Mouse (Mus musculus) kidney, adult 18-20 months (tissue): ENCODE results near the gene Ryr1.
A peak's percentile ranks its signal among the peaks of the same experiment; 100 is the strongest.
"Not testable (repeated sequence)": the region's sequence is repeated elsewhere in the genome, so short reads cannot be mapped to it uniquely, and the experiment has no call there.

Source experiments
- DNase-seq: peaks from one replicate; pipeline ENCODE4 v3.0.0; 2021

The Ryr1 gene

DNA sequence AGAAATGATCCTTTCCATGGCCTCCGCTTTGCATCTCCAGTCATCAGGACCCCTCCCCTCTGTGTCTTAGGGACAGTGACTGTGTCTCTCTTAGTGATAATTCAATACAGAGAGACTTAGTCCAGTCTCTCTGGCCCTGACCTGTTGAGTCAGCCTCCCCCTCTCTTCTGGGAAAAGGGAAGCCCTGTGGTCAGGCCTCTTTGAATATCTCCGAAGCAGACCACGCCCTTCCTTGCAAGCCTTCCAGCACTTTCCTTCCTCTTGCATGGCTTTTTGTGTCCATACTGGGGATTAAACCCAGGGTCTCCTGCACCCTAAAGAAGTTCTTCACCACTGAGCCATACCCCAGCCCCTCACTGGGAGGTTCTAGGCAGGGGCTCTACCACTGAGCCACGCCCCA, 19.0 kb upstream of the Ryr1 start:
- no peak for DNase-seq

DNA sequence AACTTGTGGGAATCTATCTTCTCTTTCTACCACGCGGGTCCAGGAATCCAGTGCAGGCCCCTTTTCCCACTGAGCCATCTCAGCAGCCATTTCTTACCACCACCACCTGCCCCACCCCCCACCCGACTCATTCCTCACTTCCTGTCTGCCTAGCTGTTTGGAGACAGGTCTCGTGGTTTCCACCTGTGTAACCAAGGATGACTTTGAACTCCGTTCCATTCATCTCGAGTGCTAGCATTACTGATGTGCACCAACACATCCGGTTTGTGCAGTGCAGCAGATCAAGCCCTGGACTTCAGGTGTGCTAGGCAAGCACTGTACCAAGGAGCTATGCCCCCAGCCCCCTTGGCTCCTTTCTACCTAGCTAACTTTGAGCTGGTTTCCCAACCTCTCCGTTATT, 16.4 kb upstream of the Ryr1 start:
- no peak for DNase-seq

DNA sequence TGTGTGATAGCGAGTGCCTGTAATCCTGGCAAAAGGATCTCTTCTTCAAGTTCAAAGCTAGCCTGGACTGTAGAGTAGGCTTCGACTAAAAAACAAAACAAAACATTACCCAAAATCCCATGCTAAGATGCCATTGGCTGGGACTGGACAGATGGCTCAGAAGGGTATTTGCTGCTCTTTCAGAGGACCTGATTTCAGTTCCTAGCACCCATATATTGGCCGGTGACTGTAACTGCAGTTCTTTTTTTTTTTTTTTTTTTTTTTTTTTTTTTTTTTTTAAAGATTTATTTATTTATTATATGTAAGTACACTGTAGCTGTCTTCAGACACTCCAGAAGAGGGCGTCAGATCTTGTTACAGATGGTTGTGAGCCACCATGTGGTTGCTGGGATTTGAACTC, 14.3 kb upstream of the Ryr1 start:
- DNase-seq = not testable (repeated sequence)

DNA sequence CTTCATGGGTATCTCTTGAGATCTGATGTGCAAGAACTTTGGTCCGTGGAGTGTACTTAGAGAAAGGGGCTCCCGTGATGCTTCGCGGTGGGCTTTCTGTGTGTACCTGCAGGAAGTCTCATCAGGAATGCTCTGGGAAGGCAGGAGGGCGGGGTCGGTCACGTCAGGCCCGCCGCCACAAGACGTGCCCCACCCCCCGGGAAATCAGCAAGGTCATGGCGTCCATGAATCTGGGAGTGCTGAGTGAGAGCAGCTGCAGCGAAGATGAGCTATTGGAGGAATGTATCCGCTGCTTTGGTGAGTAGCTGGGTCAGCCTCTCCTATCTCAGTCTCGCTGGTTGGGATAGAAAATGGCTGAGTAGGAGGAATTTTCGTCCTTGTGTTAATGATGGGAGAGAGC, 12.4 kb upstream of the Ryr1 start:
- DNase-seq = no peak

DNA sequence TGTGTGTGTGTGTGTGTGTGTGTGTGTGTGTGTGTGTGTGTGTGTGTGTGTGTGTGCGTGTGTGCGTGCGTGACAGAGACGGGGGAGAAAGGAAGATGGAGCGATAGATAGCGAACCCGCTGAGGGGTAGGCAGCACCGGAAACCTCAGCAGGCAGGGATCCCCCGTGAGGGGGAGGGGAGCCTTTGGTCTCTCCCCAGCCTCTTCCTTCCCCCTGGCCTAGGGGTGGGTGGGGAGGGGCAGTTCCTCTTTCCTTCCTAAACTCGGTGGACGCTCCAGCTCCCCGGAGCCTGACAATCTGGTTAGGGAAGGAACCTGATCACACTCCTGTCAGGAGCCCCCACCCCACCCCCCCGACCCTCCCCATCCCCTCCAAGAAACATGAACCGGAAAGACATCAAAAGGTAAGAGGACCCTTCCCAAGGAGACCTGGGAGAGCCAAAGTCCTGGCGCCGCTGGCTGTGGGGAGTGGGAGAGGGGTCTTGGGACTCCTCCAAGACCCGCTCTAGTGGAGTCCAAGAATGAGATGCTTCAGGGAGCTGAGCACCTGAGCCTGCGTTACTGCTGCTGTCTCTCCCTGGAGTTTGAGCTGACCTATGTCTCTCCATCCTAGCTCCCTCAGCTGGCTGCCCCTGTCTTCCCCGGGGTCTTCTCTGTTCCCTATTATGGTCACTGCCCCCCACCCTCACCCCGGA, 9.9 kb upstream of the Ryr1 start, which contains the start of gene Rasgrp4:
Rasgrp4 (plus strand) TSS at position 159 of the 694 bp plus-strand sequence.
- no peak for DNase-seq

DNA sequence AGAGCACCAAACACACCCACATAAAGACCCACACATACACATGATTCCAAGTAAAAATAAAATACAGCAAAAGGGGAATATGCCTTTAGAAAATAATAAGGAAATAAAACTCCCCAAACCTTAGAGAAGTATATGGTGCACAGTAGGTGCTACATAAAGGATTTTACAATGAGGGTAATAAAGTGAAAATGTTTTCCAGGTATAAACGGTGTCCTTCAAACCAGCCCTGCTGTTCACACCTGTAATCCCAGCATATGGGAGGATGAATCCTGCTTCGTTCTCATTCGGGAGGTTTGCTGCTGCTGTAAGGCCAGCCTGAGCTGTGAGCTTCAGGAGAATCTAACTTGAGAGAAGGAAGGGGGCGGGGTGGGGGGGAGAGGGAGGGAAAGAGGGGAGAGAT, 9.3 kb upstream of the Ryr1 start:
- no peak for DNase-seq

DNA sequence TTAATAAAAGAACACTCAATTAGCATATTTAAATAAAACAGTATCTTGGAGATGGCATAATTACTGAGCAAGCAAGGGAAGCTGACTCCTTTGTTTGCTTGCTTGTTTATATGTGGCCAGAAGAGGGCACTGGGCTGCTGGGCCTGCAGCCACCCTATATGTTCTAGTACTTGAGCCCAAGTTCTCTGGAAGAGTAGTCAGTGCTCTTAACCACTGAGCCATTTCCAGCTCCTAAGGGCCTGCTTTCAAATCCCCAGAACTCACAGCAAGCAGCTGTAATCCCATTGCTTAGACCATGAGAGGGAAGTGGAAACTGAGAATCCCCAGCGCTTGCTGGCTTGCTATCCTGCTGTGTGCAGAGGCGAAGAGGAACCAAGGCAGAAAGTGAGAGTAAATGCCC, 3.7 kb upstream of the Ryr1 start:
- no peak for DNase-seq

DNA sequence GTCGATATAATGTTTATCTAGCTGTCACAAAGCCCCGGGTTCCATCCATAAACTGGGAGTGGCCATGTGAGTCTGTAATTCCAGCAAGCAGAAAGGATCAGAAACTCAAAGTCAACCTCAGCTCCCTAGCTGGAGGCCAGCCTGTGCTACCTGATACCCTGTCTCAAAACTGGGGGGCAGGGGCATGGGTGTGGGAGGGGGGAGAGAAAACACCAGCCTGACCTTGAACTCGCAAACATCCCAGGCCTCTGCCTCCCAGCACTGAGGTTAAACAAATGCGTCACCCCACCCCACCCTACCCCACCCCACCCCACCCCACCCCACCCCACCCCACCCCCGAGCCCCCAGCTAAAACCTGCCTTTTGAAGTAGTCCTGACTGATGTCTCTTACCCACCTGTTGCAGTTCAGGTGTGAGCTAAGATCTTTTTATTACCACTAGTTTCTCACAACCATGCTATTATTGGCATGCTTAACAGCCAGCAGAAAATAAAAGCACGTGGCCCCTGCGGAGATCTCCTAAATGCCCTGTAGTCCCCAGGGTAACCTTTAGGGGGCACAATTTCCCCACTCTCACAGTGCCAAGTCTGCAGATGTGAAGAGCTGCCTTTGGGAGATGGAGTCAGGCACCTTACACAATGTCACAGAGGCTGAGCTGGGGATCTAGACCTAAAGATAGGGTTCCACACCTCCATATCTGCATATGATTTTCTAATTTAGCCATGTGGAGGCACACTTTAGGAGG, 1.4 kb upstream of the Ryr1 start:
- peak; percentile 77 for DNase-seq

DNA sequence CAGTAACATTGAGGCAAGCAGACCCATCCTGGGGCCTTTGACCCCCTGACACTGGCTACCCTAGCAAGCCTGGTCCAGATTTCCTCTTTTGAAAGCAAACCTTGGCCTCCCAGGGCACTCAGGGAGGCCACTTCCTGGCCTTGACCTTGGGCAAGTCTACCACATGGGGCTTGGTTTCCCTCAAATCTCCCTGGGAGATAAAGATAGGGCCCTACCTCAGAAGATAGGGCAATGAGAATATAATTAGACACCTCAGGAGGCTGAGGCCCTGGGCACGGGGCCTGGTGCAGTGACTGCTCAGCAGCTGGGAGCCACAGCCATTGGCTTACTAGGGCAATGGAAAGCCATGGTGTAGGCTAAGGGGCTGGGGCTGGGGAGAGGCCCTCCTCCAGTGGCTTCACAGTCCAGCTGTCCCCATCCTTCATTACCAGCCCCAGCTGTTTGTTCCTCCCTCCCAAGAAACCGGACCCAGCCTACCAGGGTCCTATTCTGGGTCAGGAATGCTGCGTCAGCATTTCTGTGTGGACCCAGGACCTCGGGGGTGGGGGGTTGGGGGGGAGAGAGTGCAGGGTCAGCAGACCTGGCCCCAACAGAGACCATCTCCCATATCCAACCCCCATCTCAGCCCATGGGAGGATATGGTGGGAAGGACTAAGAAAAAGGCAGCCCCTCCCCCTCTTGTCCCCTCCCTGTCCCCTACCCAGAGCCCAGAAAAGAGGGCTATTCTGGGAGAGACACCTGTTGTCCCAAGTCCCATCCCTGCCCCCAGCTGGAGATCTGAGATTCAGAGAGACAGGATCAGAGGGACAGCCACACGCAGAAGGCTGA, 1.2 kb downstream of the Ryr1 start:
- DNase-seq = no peak

DNA sequence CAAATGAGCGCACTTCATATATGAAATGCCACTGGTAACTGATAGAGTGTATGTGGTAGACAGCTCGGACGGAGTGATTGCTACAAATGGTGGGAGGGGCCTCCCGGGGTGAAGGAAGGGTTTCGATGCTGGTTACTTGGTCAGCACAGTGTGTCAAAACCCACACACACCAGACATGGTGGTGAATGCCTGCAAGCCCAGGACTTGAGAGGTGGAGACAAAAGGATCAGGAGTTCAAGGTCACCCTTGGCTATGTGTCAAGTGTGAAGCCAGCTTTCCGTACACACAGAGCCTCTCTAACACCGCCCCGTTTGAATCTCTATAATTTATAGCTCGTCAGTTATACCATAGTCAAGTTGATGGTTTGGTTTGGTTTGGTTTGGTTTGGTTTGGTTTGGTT, 2.2 kb downstream of the Ryr1 start:
- DNase-seq = no peak

DNA sequence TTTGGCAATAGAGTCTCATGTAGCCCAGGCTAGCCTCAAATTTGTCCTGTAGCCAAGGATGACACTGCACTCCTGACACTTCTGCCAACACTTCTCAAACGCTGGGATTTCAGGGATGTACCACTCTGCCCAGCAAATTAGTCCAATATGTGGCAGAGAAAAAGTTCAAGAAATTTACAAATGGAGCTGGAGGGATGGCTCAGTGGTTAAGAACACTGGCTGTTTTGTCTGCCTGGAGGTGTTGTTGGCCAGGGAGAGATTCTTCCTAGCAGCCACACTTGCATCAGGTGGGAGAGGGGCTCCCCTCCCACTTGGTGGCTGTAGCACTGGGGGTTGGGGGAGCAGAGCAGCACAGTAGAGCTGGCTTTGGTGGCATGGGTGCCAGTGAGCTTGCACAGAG, 5.5 kb downstream of the Ryr1 start:
- no peak for DNase-seq

DNA sequence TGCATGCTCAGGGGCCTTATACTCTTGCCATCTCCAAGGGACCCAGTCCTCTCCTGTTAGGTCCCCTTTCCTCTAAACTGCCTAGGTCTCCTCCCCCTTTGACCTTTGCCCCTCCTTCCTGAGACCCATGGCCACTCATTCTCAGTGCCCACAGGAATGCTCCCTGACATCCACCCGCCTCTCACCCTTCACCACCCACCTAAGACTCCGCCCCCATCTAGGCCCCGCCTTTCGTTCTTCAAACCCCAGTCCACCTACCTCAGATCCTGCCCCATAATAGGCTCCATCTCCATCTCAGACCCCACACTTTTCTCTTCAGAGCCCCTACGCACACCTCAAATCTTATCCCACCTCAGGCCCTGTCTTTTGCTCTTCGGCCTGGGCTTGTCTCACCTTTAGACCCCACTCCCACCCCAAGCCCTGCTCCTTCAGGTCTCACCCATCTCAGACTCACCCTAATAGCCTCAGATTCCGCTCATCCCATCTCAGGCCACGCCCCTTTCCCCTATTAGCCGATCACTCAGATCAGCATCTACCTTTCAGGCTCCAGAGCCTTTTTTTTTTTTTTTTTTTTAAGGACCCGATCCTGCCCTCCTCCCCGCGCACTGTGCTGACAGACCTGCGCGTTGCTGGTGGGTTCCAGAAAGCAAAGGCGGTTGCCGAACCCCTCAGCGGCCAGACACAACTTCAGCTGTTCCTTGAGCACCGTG, 6.7 kb downstream of the Ryr1 start:
- DNase-seq = no peak

DNA sequence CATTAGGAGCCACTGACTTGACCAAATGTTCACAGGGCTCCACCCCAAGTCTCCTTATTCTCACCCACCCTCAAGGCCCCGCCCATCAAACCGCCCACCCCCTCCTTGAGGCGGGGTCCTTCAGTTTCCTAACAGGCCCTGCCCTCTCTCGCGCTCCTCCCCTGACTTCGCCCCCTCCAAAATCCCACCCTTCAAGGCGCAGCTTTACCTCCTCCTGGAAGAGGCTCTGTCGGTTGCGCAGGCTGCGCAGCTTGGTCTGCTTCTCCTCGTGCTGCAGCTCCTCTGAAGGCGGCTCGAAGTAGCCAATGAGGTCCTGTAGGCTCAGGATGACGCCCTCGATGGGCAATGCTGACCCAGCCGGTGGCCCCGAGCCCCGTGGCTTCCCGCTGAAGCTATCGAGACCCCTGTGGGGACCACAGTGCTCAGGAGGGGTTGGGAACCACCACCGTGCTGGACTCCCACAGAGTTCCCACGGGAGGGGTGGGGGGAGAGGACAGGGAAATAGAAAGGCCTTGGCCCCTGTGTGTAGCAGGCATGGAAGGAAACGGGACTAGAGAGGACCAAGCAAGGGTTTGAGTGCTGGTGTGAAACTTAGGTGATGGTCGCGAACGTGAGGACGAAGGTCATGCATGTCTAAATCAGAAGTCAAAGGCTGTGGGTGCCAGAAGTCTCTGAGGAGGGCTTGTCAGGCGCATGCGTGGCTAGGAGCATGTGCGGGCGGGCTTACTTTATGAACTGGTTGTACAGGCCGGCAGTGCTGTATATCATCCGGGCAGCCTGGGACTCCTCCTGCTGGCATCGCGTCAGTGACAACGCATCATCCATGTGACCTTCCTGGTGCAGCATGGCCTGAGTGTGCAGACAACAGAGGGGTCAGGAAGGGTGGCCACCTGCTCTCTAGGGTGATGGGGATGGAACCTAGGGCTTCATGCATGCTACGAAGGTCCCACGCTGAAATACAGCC, 15.7 kb downstream of the Ryr1 start:
- peak; percentile 32 for DNase-seq

DNA sequence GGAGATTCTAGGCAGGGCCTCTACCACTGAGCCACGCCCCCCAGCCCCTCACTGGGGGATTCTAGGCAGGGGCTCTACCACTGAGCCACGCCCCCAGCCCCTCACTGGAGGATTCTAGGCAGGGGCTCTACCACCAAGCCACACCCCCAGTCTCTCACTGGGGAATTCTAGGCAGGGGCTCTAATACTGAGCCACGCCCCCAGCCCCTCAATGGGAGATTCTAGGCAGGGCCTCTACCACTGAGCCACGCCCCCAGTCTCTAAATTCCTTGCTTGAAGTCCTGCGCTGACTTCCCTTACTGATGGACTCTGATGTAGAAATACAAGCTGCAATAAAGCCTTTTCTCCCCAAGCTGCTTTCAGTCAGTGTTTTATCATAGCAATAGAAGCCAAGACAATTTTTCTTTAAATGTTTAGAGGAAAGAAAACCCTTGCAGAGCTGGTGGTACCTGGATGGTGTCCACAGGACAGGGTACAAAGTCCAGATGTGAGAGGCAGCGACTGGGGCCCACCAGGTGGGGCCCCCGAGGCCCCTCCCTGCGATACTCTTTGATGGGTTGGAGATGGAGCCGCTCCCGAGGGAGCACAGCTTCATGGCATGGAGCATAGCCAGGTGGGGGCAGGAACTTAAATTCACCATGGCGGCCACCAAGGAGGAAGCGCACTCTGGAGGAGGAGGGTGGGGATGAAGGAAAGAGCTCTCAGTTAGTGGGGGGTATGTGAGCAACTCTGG, 23.5 kb downstream of the Ryr1 start:
- no peak for DNase-seq

DNA sequence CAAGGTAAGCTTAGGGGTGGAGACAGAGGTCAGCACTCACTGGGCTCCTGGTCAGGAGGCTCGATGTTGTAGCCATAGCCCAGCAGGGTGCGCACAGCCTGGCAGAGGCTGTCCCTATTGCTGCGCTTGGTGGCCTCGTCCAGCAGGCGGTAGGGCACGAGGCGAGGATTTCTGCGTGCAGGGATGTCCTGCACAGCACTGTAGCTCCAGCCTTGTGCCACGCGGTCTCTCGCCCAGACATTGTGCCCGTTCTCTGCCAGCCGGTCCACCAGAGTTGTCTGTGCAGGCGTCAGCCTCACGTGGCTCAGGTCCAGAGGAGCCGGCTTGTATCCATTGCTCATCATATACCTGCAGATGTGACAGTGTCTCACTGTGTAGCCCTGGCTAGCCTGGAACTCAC, 27.8 kb downstream of the Ryr1 start:
- DNase-seq = no peak

DNA sequence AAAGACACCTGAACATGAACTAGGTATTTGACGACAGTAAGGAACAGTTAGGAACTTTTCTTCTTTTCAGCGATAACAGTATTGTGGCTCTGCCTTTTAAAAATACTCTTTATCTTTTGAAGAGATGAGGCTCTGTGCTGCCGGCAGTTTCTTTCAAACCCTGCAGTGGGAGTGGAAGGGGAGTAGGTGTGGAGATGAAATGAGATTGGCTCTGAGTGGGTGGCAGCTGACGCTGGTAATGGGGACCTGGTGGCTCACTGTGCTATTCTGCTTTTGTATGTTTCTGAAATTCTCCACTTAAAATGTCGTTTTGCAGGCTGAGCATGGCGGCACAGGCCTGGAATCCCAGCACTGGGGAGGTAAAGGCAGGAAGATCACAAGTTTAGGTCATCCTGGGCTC, 36.2 kb downstream of the Ryr1 start:
- DNase-seq = no peak

DNA sequence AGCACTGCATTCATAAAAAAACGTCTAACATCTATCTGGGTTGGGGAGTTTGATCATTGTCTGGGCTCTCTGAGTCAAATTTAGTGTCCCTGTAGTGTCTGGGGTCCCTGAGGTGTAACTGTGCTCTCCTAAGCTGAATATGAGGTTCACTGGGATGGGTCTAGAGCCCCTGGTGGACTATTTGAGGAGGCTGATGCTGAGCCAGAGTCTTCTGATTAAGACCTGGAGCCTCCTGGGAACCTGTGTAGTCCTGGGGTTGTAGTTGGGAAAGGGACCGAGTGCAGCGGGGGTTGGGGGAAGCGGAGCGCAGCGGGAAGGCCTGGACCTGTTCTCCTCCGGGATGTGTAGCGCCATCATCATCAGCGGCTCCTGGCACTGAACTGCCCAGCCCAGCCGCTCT, 38.1 kb downstream of the Ryr1 start:
- no peak for DNase-seq

DNA sequence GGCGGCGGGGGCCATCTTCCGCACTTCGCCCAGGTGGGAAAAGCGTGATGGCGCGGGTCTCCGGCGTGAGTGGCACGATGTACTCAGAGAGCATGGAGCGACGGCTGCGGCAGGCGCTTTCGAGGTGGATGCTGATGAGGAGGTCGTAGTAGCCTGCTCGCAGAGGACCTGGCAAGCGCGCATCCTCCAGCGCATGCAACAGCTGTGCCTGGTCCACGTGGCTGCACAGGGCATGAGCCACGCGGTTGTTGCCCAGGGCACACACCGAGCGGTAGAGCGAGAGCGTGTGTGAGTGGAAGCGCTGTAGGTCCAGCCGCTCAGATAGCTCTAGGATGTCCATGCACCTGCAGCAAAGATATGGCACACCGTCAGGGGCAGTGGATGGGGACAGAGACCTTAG, 39.0 kb downstream of the Ryr1 start:
- no peak for DNase-seq

DNA sequence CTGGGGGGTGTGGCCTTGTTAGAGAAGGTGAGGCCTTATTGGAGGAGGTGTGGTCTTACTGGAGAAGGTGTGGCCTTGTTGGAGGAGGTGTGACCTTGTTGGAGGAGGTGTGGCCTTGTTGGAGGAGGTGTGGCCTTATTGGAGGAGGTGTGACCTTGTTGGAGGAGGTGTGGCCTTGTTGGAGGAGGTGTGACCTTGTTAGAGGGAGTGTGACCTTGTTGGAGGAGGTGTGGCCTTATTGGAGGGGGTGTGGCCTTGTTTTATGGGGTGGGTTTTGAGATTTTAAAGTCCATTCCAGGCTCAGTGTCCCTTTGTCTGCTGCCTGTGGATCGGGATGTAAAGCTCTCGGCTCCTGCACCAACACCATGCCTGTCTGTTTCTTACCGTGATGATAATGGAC, 40.6 kb downstream of the Ryr1 start:
- DNase-seq = no peak

DNA sequence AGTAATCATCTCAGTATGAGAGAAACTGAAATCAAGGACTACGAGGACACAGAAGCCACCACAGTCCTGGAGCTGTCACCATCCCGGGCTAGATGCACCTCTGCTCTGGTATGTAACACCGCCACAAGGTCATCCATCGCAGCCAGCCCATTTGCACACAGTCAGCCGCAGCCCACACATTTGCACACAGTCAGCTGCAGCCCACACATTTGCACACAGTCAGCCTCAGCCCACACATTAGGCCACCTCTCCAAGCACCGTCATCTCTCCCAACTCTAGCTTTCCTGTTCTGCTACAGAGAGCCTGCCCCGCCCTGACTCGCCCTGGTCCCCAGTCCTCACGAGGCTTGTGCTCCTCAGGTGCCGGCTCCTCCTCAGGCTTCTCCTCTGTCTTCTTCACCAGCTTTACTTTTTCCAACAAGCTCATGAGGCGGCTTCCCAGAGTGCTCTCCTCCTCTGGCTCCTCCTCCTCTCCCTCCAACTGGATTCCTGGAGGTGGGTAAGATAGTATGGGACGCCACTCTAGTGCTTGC, 45.5 kb downstream of the Ryr1 start:
- DNase-seq = no peak

DNA sequence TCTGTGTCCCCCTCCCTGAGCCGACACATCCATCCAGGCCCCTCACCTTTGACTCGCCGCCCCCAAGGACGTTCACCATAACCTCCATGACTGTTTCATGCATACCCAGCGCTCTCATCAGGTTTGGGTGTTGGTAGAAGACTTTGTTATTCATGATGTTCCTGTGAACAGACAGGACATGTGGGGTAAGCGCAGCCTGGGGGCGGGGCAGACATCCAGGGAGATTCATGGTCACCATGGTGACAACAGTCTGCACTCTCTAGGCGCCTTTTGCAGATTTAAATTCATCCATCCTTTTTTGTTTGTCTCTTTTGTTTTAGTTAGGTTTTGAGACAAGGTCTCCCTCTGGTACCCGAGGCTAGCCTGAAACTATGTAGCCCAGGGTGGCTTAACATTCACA, 48.0 kb downstream of the Ryr1 start:
- DNase-seq = no peak
